Mouse (Mus musculus) testis, adult 2 months (tissue): ENCODE measurements around the gene Syde2.

Source experiments
- CTCF ChIP-seq: fragments of 200-500 bp; IDR thresholded peaks from 2 replicates; pipeline ENCODE4 v1.5.1; 2012; ENCODE audit warnings: low read depth, mild to moderate bottlenecking, inconsistent platforms, low read length, moderate library complexity; ENCODE audit not compliant: control insufficient read depth, insufficient read depth, insufficient replicate concordance
- POLR2A ChIP-seq: fragments of 200-500 bp; IDR thresholded peaks from 2 replicates; pipeline ENCODE4 v1.6.1; 2012; ENCODE audit warnings: low read depth, mild to moderate bottlenecking, inconsistent platforms, low read length, moderate library complexity; ENCODE audit not compliant: control insufficient read depth

DNA sequence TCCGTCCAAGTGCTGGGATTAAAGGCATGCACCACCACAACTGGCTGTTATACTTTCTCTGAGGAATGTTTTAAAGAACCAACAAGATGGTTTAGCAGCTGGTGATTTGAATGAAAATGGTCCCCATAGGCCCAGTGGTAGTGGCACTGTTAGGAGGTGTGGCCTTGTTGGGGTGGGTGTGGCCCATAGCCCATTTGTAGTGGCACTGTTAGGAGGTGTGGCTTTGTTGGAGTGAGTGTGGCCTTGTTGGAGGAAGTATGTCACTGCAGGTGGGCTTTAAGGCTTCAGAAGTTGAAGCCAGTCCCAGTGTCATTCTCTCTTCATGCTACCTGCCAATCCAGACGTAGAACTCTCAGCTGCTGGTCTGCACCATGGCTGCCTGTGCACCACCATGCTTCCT is 40.7 kb downstream of the Syde2 start:
- TF ChIP-seq POLR2A (no peak), CTCF (no peak)
